Mouse (Mus musculus) subcutaneous adipose tissue, adult 2 months (tissue): ENCODE data around the gene Tymp. TPM values are rescaled to one million over a fixed set of nuclear protein-coding genes. Genes with fewer than 3 reads are reported as not detected.

Source experiments
- polyA plus RNA-seq: library from polyadenylated mRNA; depleted of rRNA; stranded (reverse); fragments of >200 nt; gene quantifications from 2 replicates; pipeline ENCODE4 v1.2.3, GENCODE M21; 2012; ENCODE audit warnings: low replicate concordance; rRNA removed

Gene Tymp
- 2.2 and 2.5 TPM in 2 replicates for polyA plus RNA-seq

DNA sequence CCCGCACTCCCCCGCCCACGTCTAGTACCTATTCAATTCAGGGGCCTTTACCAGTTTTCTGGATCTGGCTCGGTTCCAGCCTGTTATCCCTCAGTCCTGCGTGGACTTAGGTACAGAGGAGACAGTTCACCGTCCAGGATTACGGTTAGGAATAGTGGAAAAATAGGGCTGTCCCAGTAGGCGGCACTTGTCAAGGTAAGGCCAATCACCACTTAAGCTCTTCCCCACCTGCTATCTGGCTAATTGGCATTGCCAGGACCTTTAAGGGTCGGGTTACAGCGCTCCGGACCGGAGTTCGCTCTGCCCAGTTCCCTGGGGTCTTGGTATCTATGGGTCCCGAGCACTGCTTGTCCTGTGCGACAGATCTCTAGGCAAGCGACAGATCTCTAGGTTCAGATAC lies at the start of gene Tymp:
Gene Tymp (minus strand): TSS at position 83 of the 400 bp plus-strand sequence.

DNA sequence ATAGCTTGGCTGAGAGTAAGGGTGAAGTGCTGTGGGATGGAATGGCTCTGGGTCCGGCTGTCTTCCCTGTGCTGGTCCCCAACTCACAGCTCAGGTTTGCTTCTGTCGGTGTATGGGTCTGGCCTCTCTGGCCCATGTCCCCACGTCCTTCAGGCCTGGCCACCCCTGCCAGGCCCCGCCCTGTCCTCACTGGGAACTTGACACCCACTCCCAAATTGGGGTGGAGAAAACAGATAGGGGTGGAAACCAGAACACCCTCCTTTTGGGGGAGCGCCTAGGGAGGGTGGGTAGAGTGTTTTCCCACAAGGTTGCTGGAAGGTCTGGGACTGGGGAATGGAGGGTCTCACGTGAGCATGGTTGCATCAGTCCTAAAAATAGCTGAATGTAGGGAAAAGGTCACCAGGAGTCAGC lies 48.9 kb upstream of the Tymp start, which contains the start of gene Cpt1b:
Gene Cpt1b (minus strand): TSS at position 153 of the 411 bp plus-strand sequence.

DNA sequence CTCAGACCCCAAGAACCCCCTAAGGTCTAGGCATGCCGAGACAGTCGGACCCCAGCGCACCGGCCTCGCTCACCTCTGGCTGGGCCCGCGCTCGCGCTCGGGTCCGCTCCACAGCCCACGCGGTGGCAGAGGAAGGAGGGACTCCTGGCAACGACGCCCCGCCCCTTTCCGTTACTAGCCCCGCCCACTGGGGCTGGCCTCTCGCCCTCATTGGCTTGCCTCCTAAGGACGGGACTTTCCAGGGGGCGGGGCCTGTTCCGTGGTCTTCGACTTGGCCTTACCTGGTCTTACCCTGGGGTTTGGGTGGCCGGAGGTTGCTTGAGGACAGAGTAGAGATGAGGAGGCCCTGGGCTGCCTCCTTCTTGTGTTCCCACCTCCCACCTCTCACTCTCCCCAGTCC lies 33.3 kb upstream of the Tymp start, which contains the start of gene Syce3:
Gene Syce3 (minus strand): TSS at position 386 of the 400 bp plus-strand sequence.

DNA sequence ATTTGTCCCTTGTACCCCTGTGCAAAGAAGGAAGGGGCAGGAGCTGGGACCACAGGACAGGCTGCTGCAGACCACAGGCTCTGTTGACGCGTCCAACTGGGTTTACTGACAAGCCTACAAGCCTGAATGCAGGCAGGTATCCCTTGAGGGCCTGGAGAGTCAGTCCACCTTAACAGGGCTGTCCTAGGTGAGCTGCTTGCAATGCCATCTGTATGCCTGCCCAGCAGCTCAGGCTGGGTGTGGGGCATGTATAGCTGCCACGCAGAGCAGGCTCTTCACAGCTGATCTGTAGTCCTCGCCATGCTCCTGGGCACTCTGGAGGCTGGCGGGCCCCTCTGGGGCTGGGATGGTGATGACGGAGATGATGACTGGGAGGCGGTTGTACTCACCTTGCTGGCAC lies 7.8 kb upstream of the Tymp start, which contains the start of gene Klhdc7b:
Gene Klhdc7b (plus strand): TSS at position 301 of the 400 bp plus-strand sequence.

DNA sequence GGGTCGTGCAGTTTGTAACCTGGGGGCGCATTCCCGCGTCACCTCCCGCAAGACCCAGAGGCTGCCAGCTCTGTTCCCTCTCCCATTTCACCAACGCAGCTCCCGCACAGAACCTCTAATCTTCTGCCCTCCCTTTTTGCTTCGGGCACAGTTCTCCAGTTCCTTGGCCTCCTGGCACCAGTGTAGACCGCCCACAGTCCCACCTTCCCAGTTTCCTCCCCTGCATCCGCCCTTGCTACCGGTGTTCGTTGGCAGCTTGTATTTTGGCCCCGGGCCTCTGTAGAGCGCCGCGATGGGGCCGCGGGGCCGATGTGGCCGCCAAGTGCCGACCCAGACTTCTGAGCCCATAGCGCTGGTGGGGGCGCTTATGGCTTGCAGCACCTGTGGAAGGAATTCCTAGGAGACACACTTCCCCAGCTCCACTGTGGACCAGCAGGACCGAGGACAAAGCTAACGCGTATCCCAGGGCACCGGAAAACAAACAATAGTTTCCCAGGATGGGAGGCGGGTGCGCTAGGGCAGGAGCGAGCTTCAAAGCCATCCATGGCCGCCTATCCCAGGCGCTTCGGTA lies 2.1 kb upstream of the Tymp start, which contains the start of gene Odf3b:
Gene Odf3b (minus strand): TSS at position 452 of the 571 bp plus-strand sequence.

DNA sequence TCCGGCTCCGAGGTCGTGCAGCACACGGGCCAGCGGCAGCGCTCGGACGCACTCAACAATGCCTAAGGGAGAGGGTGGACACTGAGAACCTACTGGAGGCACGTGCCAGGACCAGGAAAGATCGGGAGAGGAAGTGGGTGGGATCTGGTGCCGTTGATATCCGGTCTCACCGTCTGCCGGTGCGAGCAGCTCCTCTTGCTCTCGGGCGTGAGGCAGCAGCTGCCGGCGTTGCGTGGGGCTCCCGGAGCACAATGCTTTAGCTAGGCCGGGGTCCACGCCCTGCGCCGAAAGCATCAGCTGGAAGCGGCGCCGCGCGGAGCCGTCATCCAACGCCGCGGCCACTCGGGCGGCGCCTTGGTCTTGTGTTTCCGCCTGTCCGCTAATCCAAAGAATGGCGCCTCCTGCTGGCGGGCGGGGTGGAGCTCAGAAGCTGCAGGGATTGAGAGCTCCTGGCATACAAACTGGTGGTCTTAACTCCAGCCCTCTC lies 3.0 kb downstream of the Tymp start, which contains the start of gene Sco2:
Gene Sco2 (minus strand): TSS at position 85 of the 487 bp plus-strand sequence.

DNA sequence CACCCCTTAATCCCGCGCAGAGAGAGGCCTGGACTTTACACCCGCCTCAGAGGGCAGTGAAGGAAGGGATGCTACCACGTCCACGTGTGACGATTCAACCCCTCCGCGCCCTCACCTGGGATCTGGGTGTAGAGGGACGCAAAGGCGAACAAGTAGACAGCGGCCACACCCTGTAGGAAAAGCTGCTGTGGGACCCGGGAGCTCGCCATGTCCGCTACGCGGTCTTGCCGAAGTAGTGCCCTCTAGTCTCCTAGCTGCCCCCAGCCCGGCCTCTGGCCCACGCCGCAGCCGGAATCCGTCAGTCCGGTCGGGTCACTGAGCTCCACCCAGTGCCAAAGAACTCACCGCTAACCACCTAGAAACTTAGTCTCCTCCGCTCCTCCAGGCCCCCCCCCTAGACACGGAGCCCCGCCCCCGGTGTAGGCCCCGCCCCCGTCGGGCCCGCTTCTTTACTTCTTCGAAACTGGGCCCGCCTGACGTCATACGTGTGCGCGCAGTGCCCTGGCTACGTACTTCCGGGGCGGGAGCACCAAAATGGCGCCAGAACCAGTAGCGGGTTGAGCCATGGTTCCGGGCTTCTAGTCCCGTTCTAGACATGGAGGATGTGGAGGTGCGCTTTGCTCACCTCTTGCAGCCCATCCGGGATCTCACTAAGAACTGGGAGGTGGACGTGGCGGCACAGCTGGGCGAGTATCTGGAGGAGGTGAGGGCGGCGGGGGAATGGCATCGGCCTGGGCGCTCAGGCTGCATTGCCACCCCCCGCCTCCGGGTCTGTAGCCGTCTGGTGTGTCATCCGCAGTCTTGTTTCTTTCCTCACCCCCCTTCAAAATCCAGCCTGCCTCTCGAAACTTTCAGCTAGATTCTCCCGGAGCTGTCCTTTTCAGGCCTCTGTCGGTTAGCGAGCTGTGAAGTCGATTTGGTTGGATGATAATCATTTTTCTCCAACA lies 21.3 kb downstream of the Tymp start, which contains the start of the genes Lmf2 and Ncaph2:
Gene Lmf2 (minus strand): TSS at position 419 of the 947 bp plus-strand sequence.
Gene Ncaph2 (plus strand): TSS at position 479 of the 947 bp plus-strand sequence.

DNA sequence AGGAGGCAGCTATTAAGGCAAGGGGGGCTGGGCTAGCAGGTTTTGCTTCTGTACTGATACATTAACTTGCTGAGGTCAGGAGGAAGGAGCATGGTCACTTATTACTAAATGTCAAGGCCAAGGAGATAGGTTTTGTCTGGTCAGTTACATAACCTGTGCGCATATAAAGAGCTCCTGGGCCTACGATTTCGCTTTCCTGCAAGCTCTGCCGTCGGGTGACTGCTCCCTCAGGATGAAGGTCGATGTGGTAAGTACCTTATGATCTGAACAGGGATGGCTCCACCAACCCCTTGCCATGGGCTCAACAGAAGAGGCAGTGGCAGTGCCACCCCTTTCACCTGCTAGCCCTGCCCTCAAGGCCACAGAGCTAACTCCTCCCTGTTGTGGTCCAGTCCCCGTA lies 42.6 kb downstream of the Tymp start, which contains the start of gene Miox:
Gene Miox (plus strand): TSS at position 128 of the 400 bp plus-strand sequence.

DNA sequence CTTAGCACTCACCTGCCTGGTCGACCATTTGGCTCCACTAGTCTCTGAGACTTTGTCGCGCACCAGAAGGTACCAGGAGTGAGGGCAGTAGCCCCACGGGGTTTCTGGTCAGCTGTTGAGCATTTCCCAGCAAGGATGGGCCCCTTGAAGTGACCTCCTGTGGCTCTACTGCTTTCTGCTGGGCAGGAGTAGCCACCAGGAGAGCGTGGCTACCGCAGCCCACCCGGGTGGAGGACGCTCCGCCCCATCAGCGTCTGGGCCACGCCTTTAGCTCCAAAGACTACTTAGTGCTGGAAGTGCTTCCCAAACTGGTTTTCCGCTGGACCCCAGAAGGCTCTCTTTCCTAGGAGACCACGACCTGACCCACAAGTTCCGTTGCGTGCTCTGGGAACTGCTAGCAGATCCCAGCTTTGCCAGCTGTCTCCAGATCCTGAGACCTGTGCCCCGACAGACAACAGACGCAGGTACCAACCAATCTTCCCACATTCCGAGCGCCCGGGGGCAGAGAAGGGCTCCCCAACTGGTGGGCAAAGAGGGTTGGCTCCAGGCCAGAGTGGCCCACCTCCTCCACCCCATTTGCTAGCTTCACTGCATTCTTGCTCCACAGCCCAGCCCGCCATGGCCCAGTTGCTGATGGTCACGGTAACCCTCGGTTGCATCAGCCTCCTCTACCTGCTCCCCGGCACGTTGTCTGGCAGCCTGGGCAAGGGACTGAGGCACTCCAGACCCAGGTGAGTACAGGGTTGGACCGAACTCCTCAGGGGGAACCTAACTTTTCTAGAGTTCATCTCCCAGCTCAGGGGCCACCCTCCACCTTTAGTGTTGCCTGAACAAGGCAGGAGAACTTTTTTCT lies 53.9 kb downstream of the Tymp start, which contains the start of gene Adm2:
Gene Adm2 (plus strand): TSS at position 51 of the 853 bp plus-strand sequence.

Other genes with a start within 250 kb of the Tymp start
- gene Hdac10, start 248.3 kb downstream of the Tymp start, polyA plus RNA-seq, result 41.7 and 54.8 TPM in 2 replicates
- gene Mapk12, start 236.3 kb downstream of the Tymp start, polyA plus RNA-seq, result 18.6 and 31.5 TPM in 2 replicates
- gene Mapk11, start 227.4 kb downstream of the Tymp start, polyA plus RNA-seq, result 11.1 and 14.2 TPM in 2 replicates
- gene Plxnb2, start 196.3 kb downstream of the Tymp start, polyA plus RNA-seq, result 65.4 and 208 TPM in 2 replicates
- 12.7 and 21.1 TPM in 2 replicates for gene Dennd6b, start 180.5 kb downstream of the Tymp start, polyA plus RNA-seq
- gene Ppp6r2, start 165.5 kb downstream of the Tymp start, polyA plus RNA-seq, result 60.4 and 149 TPM in 2 replicates
- 169 and 209 TPM in 2 replicates for gene Sbf1, start 61.7 kb downstream of the Tymp start, polyA plus RNA-seq
- gene Adm2, start 54.3 kb downstream of the Tymp start, polyA plus RNA-seq, result 0.18 TPM in 1 of 2 replicates, not detected in the other
- not detected in 2 replicates for gene Miox, start 42.6 kb downstream of the Tymp start, polyA plus RNA-seq
- gene Lmf2, start 21.4 kb downstream of the Tymp start, polyA plus RNA-seq, result 49.7 and 68.9 TPM in 2 replicates
- 111 and 131 TPM in 2 replicates for gene Ncaph2, start 21.3 kb downstream of the Tymp start, polyA plus RNA-seq
- gene Sco2, start 3.2 kb downstream of the Tymp start, polyA plus RNA-seq, result 31.0 and 49.1 TPM in 2 replicates
- gene Odf3b, start 2.2 kb upstream of the Tymp start, polyA plus RNA-seq, result 3.5 and 8.1 TPM in 2 replicates
- gene Klhdc7b, start 7.9 kb upstream of the Tymp start, polyA plus RNA-seq, result not detected in 2 replicates
- not detected in 2 replicates for gene Syce3, start 33.5 kb upstream of the Tymp start, polyA plus RNA-seq
- gene Cpt1b, start 48.8 kb upstream of the Tymp start, polyA plus RNA-seq, result 23.9 and 81.0 TPM in 2 replicates
- 1.1 and 1.2 TPM in 2 replicates for gene C730034F03Rik, start 52.5 kb upstream of the Tymp start, polyA plus RNA-seq
- 0.53 TPM in 1 of 2 replicates, not detected in the other for gene Gm44502, start 52.7 kb upstream of the Tymp start, polyA plus RNA-seq
- gene Chkb, start 52.9 kb upstream of the Tymp start, polyA plus RNA-seq, result 74.5 and 84.9 TPM in 2 replicates
- 0.03 and 0.73 TPM in 2 replicates for gene Mapk8ip2, start 76.9 kb upstream of the Tymp start, polyA plus RNA-seq
- gene Arsa, start 100.4 kb upstream of the Tymp start, polyA plus RNA-seq, result 58.6 and 80.0 TPM in 2 replicates
- 28.8 and 64.8 TPM in 2 replicates for gene Shank3, start 122.6 kb upstream of the Tymp start, polyA plus RNA-seq
- 1.2 and 3.3 TPM in 2 replicates for gene Acr, start 191.3 kb upstream of the Tymp start, polyA plus RNA-seq
- gene Rabl2, start 214.9 kb upstream of the Tymp start, polyA plus RNA-seq, result 14.5 and 25.5 TPM in 2 replicates